Mouse (Mus musculus) midbrain, postnatal 0 days (tissue): ENCODE data around the gene Zfyve1. TPM values are rescaled to one million over a fixed set of nuclear protein-coding genes. Genes with fewer than 3 reads are reported as not detected.

Experiments used
- ATAC-seq: fragments of 200-750 bp; cut with Nextera tagmentation; 2 replicates; pipeline ENCODE4 v1.8.0; 2017; ENCODE audit warnings: moderate number of reproducible peaks, mild to moderate bottlenecking, moderate TSS enrichment, moderate library complexity; ENCODE audit not compliant: low FRiP score
- DNase-seq: peaks from one replicate; pipeline ENCODE4 v3.0.0-alpha.2; 2015; ENCODE audit warnings: low spot score
- H3K27ac ChIP-seq: fragments of 300-500 bp; sonication (generic); 2 replicates; pipeline ENCODE4 v1.5.1; 2014; ENCODE audit warnings: low read depth, mild to moderate bottlenecking, low read length, mixed read lengths
- H3K27me3 ChIP-seq: fragments of 300-500 bp; sonication (generic); 2 replicates; pipeline ENCODE4 v1.6.1; 2014; ENCODE audit warnings: low read length, control low read depth, mixed read lengths; ENCODE audit not compliant: insufficient read depth
- H3K36me3 ChIP-seq: fragments of 300-500 bp; sonication (generic); 2 replicates; pipeline ENCODE4 v1.6.1; 2014; ENCODE audit warnings: low read length, control low read depth, mixed read lengths; ENCODE audit not compliant: insufficient read depth
- H3K4me1 ChIP-seq: fragments of 300-500 bp; sonication (generic); 2 replicates; pipeline ENCODE4 v1.6.1; 2014; ENCODE audit warnings: mild to moderate bottlenecking, control low read depth, antibody characterized with exemption, low read length, mixed read lengths; ENCODE audit not compliant: insufficient read depth
- H3K4me2 ChIP-seq: fragments of 300-500 bp; sonication (generic); 2 replicates; pipeline ENCODE4 v1.6.1; 2014; ENCODE audit warnings: low read depth, mild to moderate bottlenecking, low read length, mixed read lengths; ENCODE audit not compliant: poor library complexity, severe bottlenecking
- H3K4me3 ChIP-seq: fragments of 300-500 bp; sonication (generic); 2 replicates; pipeline ENCODE4 v1.5.1; 2014; ENCODE audit warnings: low read depth, mild to moderate bottlenecking, low read length, moderate library complexity
- H3K9ac ChIP-seq: fragments of 300-500 bp; sonication (generic); replicated peaks from 2 replicates; pipeline ENCODE4 v1.6.1; 2014; ENCODE audit warnings: mild to moderate bottlenecking, low read length, moderate library complexity, mixed read lengths; ENCODE audit not compliant: poor library complexity, severe bottlenecking
- H3K9me3 ChIP-seq: fragments of 300-500 bp; sonication (generic); 2 replicates; pipeline ENCODE4 v1.6.1; 2016; ENCODE audit warnings: low read length, control low read depth
- CTCF ChIP-seq: IDR thresholded peaks from 2 replicates; pipeline ENCODE4 v1.5.1; 2016; ENCODE audit warnings: antibody characterized with exemption, mild to moderate bottlenecking
- WGBS: fragments of 180-500 bp; shearing (Covaris S2); extraction: QIAGEN DNeasy Blood & Tissue Kit; methylation state at CpG from one replicate; pipeline ENCODE4 v1.1.7; 2014; 5-methylcytosine and 5-hydroxymethylcytosine counted together
- polyA plus RNA-seq: library from polyadenylated mRNA; unstranded; fragments of >200 nt; fragmentation: Nextera tagmentation; extraction: Ambion mirVana; gene quantifications from 2 replicates; pipeline ENCODE4 v1.2.1, GENCODE M21; 2015
- total RNA-seq: library from RNA; depleted of rRNA; stranded (reverse); fragments of >200 nt; gene quantifications from 2 replicates; pipeline ENCODE4 v1.2.3, GENCODE M21; 2014

Gene Zfyve1
- total and polyA plus RNA-seq, 2 experiments from 2014 or later = 12.9 to 35.7 TPM

DNA sequence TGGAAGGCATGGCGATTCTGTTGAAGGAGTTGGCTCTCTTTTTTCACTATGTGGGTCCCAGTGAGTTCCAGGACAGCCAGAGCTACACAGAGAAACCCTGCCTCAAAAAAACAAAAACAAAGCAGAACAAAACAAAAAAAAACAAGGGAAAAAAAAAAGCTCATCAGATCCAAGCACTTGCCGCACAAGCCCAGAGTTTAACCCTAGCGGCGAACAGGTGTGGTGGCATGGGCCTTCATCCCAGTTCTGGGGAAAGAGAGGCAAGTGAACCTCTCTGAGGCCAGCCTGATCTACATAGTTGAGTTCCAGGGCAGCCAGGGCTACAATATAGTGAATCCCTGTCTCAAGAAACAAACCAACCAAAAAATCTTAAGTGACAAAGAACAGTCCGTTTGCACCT is 19.6 kb downstream of the Zfyve1 start:
- H3K4me3 ChIP-seq = no peak overlapping the region
- H3K4me1 ChIP-seq = no peaks in the 10 kb centered on the region; the same call in 1 of the 2 replicates
- H3K4me2 ChIP-seq = no peak overlapping the region
- no peak overlapping the region for H3K27ac ChIP-seq
- WGBS = 92% methylated on average over 5 of the region's 5 CpGs
- no peaks in the 10 kb centered on the region for H3K9me3 ChIP-seq
- DNase-seq (no peak), ATAC-seq (no peak)
- H3K27me3 ChIP-seq = no peaks in the 10 kb centered on the region
- H3K9ac ChIP-seq = no peak overlapping the region
- H3K36me3 ChIP-seq = peaks cover 18% of the 10 kb centered on the region
- no peak for TF ChIP-seq CTCF

DNA sequence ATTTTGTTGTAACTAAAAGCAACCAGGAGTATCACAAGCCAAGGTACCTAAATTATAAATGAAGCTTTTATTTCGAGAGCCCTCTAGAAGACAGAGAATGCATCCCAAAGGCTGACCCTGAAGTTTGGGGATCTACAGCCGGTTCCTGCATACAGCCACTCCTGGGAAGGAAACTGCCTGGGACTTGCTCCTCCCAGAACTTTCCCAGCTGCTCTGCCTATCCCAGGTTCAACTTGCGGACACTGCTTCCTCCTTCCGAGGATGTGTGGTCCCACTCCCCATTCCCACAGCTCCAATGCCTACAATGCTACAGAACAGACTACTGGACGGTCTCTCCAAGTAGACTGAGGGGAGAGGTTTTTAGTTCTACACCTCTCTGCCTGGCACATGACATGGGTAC is 24.3 kb downstream of the Zfyve1 start:
- no peak for TF ChIP-seq CTCF
- H3K4me2 ChIP-seq = no peak overlapping the region
- ATAC-seq (no peak), DNase-seq (no peak)
- H3K9me3 ChIP-seq = no peaks in the 10 kb centered on the region
- no peaks in the 10 kb centered on the region for H3K4me1 ChIP-seq
- H3K9ac ChIP-seq = no peak overlapping the region
- H3K36me3 ChIP-seq = peaks cover 40% of the 10 kb centered on the region
- no peak overlapping the region for H3K4me3 ChIP-seq
- 92% methylated on average over 5 of the region's 5 CpGs for WGBS
- no peak overlapping the region for H3K27ac ChIP-seq
- H3K27me3 ChIP-seq = no peaks in the 10 kb centered on the region

DNA sequence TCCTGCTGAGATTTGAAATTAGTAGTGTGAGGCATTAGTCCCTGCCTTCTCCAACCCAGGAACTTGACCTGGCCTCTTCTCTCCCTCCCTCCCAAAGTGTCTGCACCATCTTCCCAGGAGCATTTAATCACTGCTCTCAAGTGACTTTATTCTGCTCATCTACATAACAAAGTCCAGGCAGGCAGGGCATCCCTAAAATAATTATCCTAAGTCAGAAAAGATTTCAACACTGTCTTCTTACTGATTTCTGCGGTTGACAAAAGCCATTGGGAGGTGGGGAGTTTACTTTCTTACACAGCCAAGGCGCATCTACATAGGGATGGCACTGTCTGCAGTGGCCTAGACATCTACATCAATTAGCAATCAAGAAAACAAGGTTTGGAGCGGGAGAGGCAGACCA is 27.2 kb downstream of the Zfyve1 start:
- Histone ChIP-seq H3K9ac (no peak overlapping the region), H3K9me3 (no peaks in the 10 kb centered on the region), H3K36me3 (peaks cover 48% of the 10 kb centered on the region), H3K4me3 (no peak overlapping the region), H3K4me2 (no peak overlapping the region), H3K4me1 (no peaks in the 10 kb centered on the region), H3K27me3 (no peaks in the 10 kb centered on the region), H3K27ac (no peak overlapping the region)
- no peak for ATAC-seq
- WGBS = 70% methylated on average over 3 of the region's 3 CpGs
- TF ChIP-seq CTCF = no peak
- no peak for DNase-seq

DNA sequence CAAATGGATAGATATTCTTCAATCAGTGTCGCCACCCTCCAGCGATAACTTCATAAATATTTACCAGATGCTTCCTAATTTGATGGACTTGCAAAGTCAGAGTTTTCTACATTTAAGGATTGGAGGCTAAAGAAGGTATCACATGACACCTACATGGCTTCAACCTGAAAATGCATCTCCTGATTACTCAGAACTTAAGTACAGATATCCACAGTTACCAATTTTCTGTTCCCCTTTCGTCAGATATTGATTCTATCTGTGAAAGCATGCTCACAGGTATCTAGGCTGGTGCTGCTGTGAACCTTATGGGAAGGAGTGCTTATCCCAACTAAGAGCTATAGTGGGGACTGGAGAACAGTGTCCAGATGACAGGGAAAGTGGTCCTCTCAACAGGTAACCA is 34.4 kb downstream of the Zfyve1 start:
- Histone ChIP-seq H3K9ac (no peak overlapping the region), H3K4me3 (no peak overlapping the region), H3K27me3 (no peaks in the 10 kb centered on the region), H3K9me3 (no peaks in the 10 kb centered on the region), H3K27ac (0 out of 2 replicates have a peak overlapping the region, but pooled peaks have one; percentile 59), H3K4me2 (no peak overlapping the region), H3K4me1 (0 out of 2 replicates have a peak, but pooled peaks cover 3% of the 10 kb centered on the region), H3K36me3 (peaks cover 41% of the 10 kb centered on the region)
- no peak for TF ChIP-seq CTCF
- DNase-seq (no peak), ATAC-seq (no peak)
- 64% methylated on average over 3 of the region's 3 CpGs for WGBS

DNA sequence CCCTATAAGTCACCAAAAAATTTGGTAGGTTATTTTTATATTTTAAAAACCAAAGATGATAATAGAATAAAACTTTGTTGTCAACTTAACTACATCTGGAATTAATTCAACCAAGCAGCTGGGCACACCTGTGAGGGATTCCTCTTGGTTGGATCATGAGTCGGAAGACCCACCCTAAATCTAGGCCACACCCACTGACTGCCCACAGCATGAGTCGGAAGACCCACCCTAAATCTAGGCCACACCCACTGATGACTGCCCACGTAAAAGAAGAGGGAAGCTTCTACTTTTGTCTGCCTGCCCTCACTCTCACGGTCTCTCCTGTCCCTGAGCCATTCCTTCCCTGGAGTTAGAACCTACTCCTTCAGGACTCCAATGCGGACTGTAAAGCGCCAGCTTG is 36.8 kb downstream of the Zfyve1 start:
- Histone ChIP-seq H3K4me3 (no peak overlapping the region), H3K27me3 (no peaks in the 10 kb centered on the region), H3K4me1 (0 out of 2 replicates have a peak, but pooled peaks cover 3% of the 10 kb centered on the region), H3K9me3 (no peaks in the 10 kb centered on the region), H3K36me3 (peaks cover 41% of the 10 kb centered on the region), H3K9ac (no peak overlapping the region), H3K27ac (no peak overlapping the region), H3K4me2 (no peak overlapping the region)
- 72% methylated on average over 6 of the region's 6 CpGs for WGBS
- no peak for TF ChIP-seq CTCF
- DNase-seq (no peak), ATAC-seq (no peak)

DNA sequence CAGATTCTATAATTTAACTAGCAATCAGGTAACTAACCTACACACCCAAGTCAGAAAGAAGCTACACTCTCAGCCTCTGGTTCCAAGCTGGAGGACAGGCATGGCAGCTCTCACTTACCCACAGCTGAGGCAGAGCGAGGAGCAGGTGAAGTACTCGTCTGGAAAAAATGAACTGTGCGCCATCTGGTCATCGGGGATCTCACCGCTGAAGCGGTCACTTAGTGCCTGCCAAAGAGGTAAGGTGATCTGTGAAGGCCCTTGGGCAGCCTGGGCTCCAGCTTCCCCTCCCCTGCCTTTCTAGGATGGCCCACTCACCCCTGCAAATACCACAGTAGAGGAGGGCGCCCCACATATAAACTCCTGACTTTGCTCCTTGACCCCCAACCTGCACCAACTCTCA is 38.5 kb downstream of the Zfyve1 start:
- Histone ChIP-seq H3K36me3 (peaks cover 58% of the 10 kb centered on the region), H3K9me3 (no peaks in the 10 kb centered on the region), H3K4me2 (no peak overlapping the region), H3K9ac (no peak overlapping the region), H3K27me3 (no peaks in the 10 kb centered on the region), H3K27ac (no peak overlapping the region), H3K4me1 (0 out of 2 replicates have a peak, but pooled peaks cover 3% of the 10 kb centered on the region), H3K4me3 (no peak overlapping the region)
- TF ChIP-seq CTCF = no peak
- no peak for ATAC-seq
- DNase-seq = no peak
- 90% methylated on average over 7 of the region's 7 CpGs for WGBS
